Mouse (Mus musculus): ENCODE measurements around the gene Mecom.

DNA sequence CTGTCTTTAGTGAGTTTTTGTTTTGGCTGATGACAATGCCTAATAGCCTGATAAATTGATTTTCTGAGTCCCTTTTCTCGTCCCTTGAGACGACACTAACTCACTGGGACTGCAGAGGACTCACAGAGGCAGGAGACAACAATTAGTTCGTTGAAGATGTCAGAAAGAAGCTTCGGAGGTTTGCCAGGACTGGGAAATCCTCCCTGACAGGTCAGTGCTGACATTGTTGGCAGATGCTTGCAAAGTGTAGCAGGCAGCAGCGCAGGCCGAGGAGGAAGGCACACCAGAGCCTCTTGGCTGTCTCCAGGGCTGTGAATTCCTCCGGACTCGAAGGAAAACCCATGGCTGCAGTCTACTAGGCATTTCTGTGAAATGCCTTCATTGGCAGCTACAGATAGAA lies 339.9 kb downstream of the Mecom start:
- TF ChIP-seq TCF12 (IDR thresholded peaks at IDR 0.05; ENCODE audit: insufficient read depth, poor library complexity, severe bottlenecking) (no peak), REST (IDR thresholded peaks at IDR 0.05; ENCODE audit: insufficient read depth, insufficient read length) (no peak), MAX (IDR thresholded peaks at IDR 0.05; ENCODE audit: low read depth) (no peak), POLR2A (IDR thresholded peaks at IDR 0.05; ENCODE audit: insufficient read length, low read depth) (no peak), POLR2AphosphoS2 (IDR thresholded peaks at IDR 0.05; ENCODE audit: insufficient read length, low read depth) (no peak), USF1 (IDR thresholded peaks at IDR 0.05; ENCODE audit: low read depth) (no peak), MYOG (IDR thresholded peaks at IDR 0.05; ENCODE audit: control insufficient read depth in 1 of 3, insufficient read depth in 1 of 3, insufficient read length in 2 of 3, low read depth in 2 of 3) (no peak), E2F4 (IDR thresholded peaks at IDR 0.05; ENCODE audit: insufficient read depth) (no peak)
